Mouse (Mus musculus): ENCODE measurements around the gene Kctd4.

- no peak for TF ChIP-seq HCFC1 (IDR thresholded peaks at IDR 0.05; ENCODE audit: borderline replicate concordance, insufficient read depth, low read length)
- TF ChIP-seq MAFK (IDR thresholded peaks at IDR 0.05; ENCODE audit: insufficient read depth, low read depth, low read length): no peak
Measured at GRCm38 (mm10) chr14:75963215-75963614, 8.4 kb downstream of the Kctd4 start.

Data from ES-E14 (cell line).